Mouse (Mus musculus) cerebellum, adult 9-10 months (tissue): Measurements from ENCODE around the gene Gm33543.

ENCODE experiments used
- DNase-seq: peaks from one replicate; pipeline ENCODE4 v3.0.0; 2022

Gm33543 gene

GRCm38 (mm10) chr10:95830891-95831290, 11.8 kb downstream of the Gm33543 start:
- DNase-seq = no peak

GRCm38 (mm10) chr10:95829471-95829870, 13.3 kb downstream of the Gm33543 start:
- no peak for DNase-seq

- peak; percentile 5 for DNase-seq
Measured at GRCm38 (mm10) chr10:95828374-95828773, 14.4 kb downstream of the Gm33543 start.

- DNase-seq = no peak
Measured at GRCm38 (mm10) chr10:95825651-95826050, 17.1 kb downstream of the Gm33543 start.

GRCm38 (mm10) chr10:95818506-95818905, 24.2 kb downstream of the Gm33543 start:
- no peak for DNase-seq

GRCm38 (mm10) chr10:95817419-95818161, 25.1 kb downstream of the Gm33543 start:
- no peak for DNase-seq

GRCm38 (mm10) chr10:95814351-95814750, 28.4 kb downstream of the Gm33543 start:
- no peak for DNase-seq

GRCm38 (mm10) chr10:95811869-95812268, 30.9 kb downstream of the Gm33543 start:
- DNase-seq = no peak

- DNase-seq = peak; percentile 39
Measured at GRCm38 (mm10) chr10:95801443-95801811, 41.3 kb downstream of the Gm33543 start.

GRCm38 (mm10) chr10:95800693-95801442, 41.9 kb downstream of the Gm33543 start:
- no peak for DNase-seq

- no peak for DNase-seq
Measured at GRCm38 (mm10) chr10:95797645-95798395, 44.9 kb downstream of the Gm33543 start.

- DNase-seq = no peak
Measured at GRCm38 (mm10) chr10:95795500-95795899, 47.2 kb downstream of the Gm33543 start.

- DNase-seq = no peak
Measured at GRCm38 (mm10) chr10:95794706-95795105, 48.0 kb downstream of the Gm33543 start.

GRCm38 (mm10) chr10:95791427-95791804, 51.3 kb downstream of the Gm33543 start:
- DNase-seq = no peak

- peak; percentile 81 for DNase-seq
Measured at GRCm38 (mm10) chr10:95790771-95791426, 51.8 kb downstream of the Gm33543 start.

- DNase-seq = no peak
Measured at GRCm38 (mm10) chr10:95787176-95787575, 55.6 kb downstream of the Gm33543 start.

GRCm38 (mm10) chr10:95784837-95785236, 57.9 kb downstream of the Gm33543 start:
- no peak for DNase-seq

- DNase-seq = no peak
Measured at GRCm38 (mm10) chr10:95780881-95781600, 61.7 kb downstream of the Gm33543 start.

- no peak for DNase-seq
Measured at GRCm38 (mm10) chr10:95779801-95780385, 62.8 kb downstream of the Gm33543 start.

- no peak for DNase-seq
Measured at GRCm38 (mm10) chr10:95778622-95779021, 64.1 kb downstream of the Gm33543 start.

- DNase-seq = no peak
Measured at GRCm38 (mm10) chr10:95777701-95778320, 64.9 kb downstream of the Gm33543 start.
